17 mouse cellular contexts compared by ENCODE assay signal in the genomic region with DNA sequence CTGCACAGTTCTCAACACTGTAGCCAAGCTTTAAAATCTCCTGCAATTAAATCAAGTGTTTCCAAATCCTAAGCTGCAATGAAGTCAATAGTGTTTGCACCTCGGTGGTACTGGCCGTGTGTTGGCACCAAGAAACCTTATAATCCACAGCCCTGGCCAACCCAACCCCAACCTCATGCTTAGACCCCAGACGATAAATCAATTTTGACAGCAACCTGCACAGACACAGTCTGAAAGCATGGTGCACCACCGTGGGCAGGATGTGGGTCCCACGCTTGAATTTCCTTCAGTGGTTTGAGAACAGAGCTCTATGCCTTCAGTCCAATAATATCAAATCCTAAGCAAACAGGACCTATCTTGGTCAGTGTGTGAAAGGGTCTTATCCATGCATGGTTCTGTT.
"Had no signal": no experiment of that assay in that cellular context is flagged by ENCODE, and none has a peak within 500 bp of the region (broad histone marks: within the 10 kb centered on the region; RNA-seq: fewer than 3 reads in every experiment).

No protein-coding gene starts in this region.

- DNase-seq: left cerebral cortex, postnatal 4 days; liver; liver, embryonic 13.5 days; liver, postnatal 0 days; lung, adult 18-20 months; lung, adult 2 months; lung, embryonic 14.5 days; lung, postnatal 10 days; lung, postnatal 14 days; lung, postnatal 36 days; lung, postnatal 4 days; midbrain, embryonic 14.5 days had no signal

- ATAC-seq: liver, embryonic 12.5 days; liver, postnatal 0 days; lung, postnatal 0 days; midbrain, embryonic 13.5 days; midbrain, embryonic 15.5 days; midbrain, embryonic 16.5 days had no signal
